Mouse (Mus musculus) midbrain, embryonic 15.5 days (tissue): ENCODE data around the gene Tpra1. TPM values are rescaled to one million over a fixed set of nuclear protein-coding genes. Genes with fewer than 3 reads are reported as not detected.

Experiments used
- ATAC-seq: fragments of 200-750 bp; cut with Nextera tagmentation; replicated peaks from 2 replicates; pipeline ENCODE4 v1.8.0; 2017; ENCODE audit warnings: moderate TSS enrichment
- H3K27ac ChIP-seq: fragments of 300-500 bp; sonication (generic); 2 replicates; pipeline ENCODE4 v1.5.1; 2015; ENCODE audit warnings: mild to moderate bottlenecking, inconsistent platforms
- H3K27me3 ChIP-seq: fragments of 300-500 bp; sonication (generic); replicated peaks from 2 replicates; pipeline ENCODE4 v1.6.1; 2015; ENCODE audit warnings: inconsistent platforms
- H3K36me3 ChIP-seq: fragments of 300-500 bp; sonication (generic); replicated peaks from 2 replicates; pipeline ENCODE4 v1.6.1; 2015; ENCODE audit warnings: inconsistent platforms
- H3K4me1 ChIP-seq: fragments of 300-500 bp; sonication (generic); 2 replicates; pipeline ENCODE4 v1.6.1; 2015; ENCODE audit warnings: inconsistent platforms
- H3K4me2 ChIP-seq: fragments of 300-500 bp; sonication (generic); 2 replicates; pipeline ENCODE4 v1.6.1; 2015; ENCODE audit warnings: inconsistent platforms, mild to moderate bottlenecking, moderate library complexity
- H3K4me3 ChIP-seq: fragments of 300-500 bp; sonication (generic); 2 replicates; pipeline ENCODE4 v1.5.1; 2015; ENCODE audit warnings: mild to moderate bottlenecking, inconsistent platforms
- H3K9ac ChIP-seq: fragments of 300-500 bp; sonication (generic); 2 replicates; pipeline ENCODE4 v1.6.1; 2015; ENCODE audit warnings: mild to moderate bottlenecking, inconsistent platforms
- H3K9me3 ChIP-seq: fragments of 300-500 bp; sonication (generic); 2 replicates; pipeline ENCODE4 v1.6.1; 2016; ENCODE audit warnings: inconsistent platforms
- WGBS: fragments of 180-500 bp; shearing (Covaris S2); methylation state at CpG from one replicate; pipeline ENCODE4 v1.1.7; 2015; ENCODE audit warnings: mixed read lengths; 5-methylcytosine and 5-hydroxymethylcytosine counted together
- polyA plus RNA-seq: library from polyadenylated mRNA; unstranded; fragments of >200 nt; fragmentation: Nextera tagmentation; extraction: Ambion mirVana; gene quantifications from 2 replicates; pipeline ENCODE4 v1.2.1, GENCODE M21; 2015

Tpra1 gene
- polyA plus RNA-seq, 1 experiment from 2014 or later: 102 TPM

DNA sequence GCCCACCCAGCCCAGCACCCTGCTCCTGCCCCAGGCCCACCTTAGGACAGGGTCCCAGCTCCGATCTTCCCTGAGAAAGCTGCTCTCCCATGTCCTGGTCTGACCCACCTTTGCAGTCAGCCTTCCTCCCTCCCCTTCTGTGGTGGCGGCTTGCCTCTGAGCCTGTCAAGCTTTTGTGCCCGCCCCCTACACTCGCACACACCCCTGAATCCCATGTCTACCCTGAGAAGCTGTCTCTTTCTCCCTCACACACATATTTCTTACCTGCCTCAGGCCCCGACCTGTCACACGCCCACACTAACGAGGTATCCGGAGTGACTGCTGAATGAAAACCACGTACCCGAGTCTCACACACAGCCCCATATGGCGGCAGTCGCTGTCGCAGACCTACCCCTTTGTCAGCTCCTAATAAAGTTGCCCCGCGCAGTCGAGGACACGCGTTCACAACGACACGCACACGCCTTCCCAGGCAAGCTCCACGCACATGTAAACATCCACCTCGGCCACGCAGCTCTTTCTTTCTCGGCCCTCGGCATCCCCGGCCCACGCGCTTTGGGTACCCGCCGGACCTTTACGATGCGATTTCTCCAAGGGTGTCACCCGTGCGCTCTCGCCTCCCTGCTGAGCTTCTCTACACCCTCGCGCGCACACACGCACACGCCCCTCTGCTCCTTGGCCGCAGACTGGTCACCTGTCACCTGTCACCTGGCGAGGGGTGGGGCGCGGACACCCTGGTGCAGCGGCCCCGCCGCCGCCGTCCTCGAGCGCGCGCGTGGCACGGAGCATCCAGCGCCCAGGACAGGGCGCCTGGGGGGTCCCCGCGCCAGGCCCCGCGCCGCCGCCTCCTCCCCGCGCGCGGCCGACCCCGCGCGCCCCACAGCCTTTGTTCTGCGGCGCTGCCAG lies 27.8 kb upstream of the Tpra1 start:
- 2% methylated on average over 64 of the region's 74 CpGs for WGBS
- Histone ChIP-seq H3K9ac (peak overlapping the region; percentile 95), H3K4me3 (peak overlapping the region; percentile 91), H3K27me3 (0 out of 2 replicates have a peak, but pooled peaks cover 4% of the 10 kb centered on the region), H3K4me2 (peak overlapping the region; percentile 88), H3K9me3 (no peaks in the 10 kb centered on the region), H3K36me3 (no peaks in the 10 kb centered on the region), H3K27ac (peak overlapping the region; percentile 98), H3K4me1 (peaks cover 42% of the 10 kb centered on the region)
- peak; percentile 71 for ATAC-seq

DNA sequence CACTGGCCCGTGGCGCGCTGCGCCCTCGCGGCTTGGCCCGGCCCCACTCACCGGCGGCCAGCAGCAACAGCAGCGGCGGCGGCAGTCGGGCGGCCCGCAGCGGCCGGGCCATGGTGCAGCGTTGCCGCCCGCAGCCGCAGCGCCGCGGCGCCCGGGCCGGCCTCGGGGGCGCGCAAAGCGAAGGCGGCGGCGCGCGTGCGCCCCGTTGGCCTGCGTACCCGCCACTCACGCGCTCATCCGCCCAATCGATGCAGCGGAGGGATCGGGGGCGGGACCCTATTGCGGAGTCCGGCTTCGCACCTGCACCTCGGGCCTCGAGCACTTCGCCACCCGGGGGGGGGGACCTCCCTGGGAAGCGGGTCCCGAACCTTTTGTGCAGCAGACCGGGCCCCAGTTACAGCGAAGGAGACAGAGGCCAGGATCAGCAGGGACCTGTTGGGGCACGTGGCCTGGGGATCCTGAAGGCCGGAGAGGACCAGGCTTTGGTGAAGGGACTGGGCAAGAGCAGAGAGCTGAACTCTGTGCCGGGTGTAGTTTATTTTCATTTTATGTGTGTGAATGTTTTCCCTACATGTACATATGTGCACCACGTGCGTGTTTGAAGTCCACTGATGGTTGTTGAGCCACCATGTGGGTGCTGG lies 27.1 kb upstream of the Tpra1 start, which contains the start of gene Podxl2:
Podxl2 (minus strand) TSS at position 177 of the 641 bp plus-strand sequence.
- Histone ChIP-seq H3K4me3 (peak within 1 kb of the TSS; percentile 91), H3K4me2 (peak within 1 kb of the TSS; percentile 88), H3K36me3 (no peaks in the 10 kb centered on the region), H3K9me3 (no peaks in the 10 kb centered on the region), H3K4me1 (peaks cover 38% of the 10 kb centered on the region), H3K27me3 (0 out of 2 replicates have a peak, but pooled peaks cover 4% of the 10 kb centered on the region), H3K9ac (peak within 1 kb of the TSS; percentile 95), H3K27ac (peak within 1 kb of the TSS; percentile 98)
- ATAC-seq: peak; percentile 72
- WGBS: 4% methylated on average over 60 of the region's 63 CpGs

- Histone ChIP-seq H3K9ac (no peak overlapping the region), H3K4me3 (no peak overlapping the region), H3K9me3 (no peaks in the 10 kb centered on the region), H3K4me2 (no peak overlapping the region), H3K36me3 (no peaks in the 10 kb centered on the region), H3K27ac (no peak overlapping the region), H3K4me1 (peaks cover 4% of the 10 kb centered on the region; the same call in 1 of the 2 replicates), H3K27me3 (0 out of 2 replicates have a peak, but pooled peaks cover 4% of the 10 kb centered on the region)
- WGBS: 66% methylated on average over 4 of the region's 4 CpGs
- no peak for ATAC-seq
Measured at GRCm38 (mm10) chr6:88879471-88879870, 22.6 kb upstream of the Tpra1 start.

DNA sequence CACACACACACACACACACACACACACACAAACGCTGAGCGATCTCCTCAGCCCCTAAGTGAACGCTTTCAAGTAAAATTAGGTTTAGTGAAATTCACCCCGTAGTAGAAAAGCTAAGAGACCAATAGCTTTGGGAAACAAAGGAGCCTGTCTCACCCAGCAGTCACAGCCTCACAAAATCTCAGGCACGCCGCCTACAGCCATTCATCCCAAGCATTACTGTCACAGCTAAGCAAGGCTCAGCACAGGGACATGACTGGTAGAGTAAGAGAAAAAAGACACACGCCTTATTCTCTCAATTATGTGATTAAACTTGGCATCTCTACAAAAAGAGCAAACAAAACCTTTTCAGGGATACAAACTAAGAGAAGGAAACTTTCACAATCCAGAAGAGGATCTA lies 20.7 kb upstream of the Tpra1 start:
- Histone ChIP-seq H3K27ac (no peak overlapping the region), H3K4me2 (no peak overlapping the region), H3K9ac (no peak overlapping the region), H3K9me3 (no peaks in the 10 kb centered on the region), H3K36me3 (no peaks in the 10 kb centered on the region), H3K4me1 (no peaks in the 10 kb centered on the region; the same call in 1 of the 2 replicates), H3K4me3 (no peak overlapping the region), H3K27me3 (no peaks in the 10 kb centered on the region)
- no peak; the same call in 1 of the 2 replicates for ATAC-seq
- 44% methylated on average over 7 of the region's 7 CpGs for WGBS

DNA sequence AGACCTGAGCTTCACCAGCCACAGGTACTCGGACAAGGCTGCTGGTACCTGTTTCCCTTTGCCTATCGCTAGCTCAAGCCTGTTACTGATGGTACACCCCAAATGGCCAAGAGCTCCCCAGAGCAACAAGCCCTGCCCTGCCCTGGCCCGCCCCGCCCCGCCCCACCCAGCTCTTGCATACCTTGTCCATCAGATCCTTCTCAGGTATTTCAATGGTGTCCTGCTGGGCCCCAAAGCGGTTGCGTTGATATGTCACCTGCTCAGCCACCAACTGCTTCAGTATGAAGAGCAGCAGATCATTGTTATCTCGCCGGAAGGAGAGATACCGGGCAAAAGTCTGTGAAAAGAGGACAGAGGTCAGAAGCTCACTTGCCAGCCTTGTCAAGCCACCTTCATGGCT lies 17.9 kb upstream of the Tpra1 start:
- no peak overlapping the region for H3K4me2 ChIP-seq
- no peak overlapping the region for H3K27ac ChIP-seq
- H3K27me3 ChIP-seq: no peaks in the 10 kb centered on the region
- no peaks in the 10 kb centered on the region for H3K9me3 ChIP-seq
- no peak overlapping the region for H3K4me3 ChIP-seq
- 96% methylated on average over 10 of the region's 10 CpGs for WGBS
- H3K36me3 ChIP-seq: no peaks in the 10 kb centered on the region
- ATAC-seq: no peak
- H3K9ac ChIP-seq: no peak overlapping the region
- H3K4me1 ChIP-seq: no peaks in the 10 kb centered on the region; the same call in 1 of the 2 replicates

DNA sequence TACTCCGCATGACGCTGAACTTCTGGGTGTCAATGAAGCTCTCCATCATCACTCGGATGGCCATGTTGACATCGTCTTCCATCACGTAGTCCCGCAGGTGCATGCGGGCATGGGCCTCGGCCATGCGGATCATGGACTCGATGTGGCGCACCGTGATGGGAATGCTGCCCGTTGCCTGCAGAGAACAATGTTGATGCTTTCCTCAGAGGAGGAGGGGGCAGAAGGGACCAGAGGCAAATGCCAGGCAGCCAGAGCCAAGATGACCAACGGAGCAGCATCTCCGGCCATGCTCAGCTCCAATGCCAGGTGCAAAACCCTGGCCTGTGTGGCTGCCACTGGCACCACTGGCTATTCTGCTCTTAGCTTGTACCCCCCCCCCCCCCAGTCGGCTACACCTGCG lies 17.4 kb upstream of the Tpra1 start:
- Histone ChIP-seq H3K9me3 (no peaks in the 10 kb centered on the region), H3K4me3 (no peak overlapping the region), H3K36me3 (no peaks in the 10 kb centered on the region), H3K27ac (no peak overlapping the region), H3K27me3 (no peaks in the 10 kb centered on the region), H3K4me1 (no peaks in the 10 kb centered on the region; the same call in 1 of the 2 replicates), H3K9ac (no peak overlapping the region), H3K4me2 (no peak overlapping the region)
- 95% methylated on average over 17 of the region's 17 CpGs for WGBS
- ATAC-seq: no peak

DNA sequence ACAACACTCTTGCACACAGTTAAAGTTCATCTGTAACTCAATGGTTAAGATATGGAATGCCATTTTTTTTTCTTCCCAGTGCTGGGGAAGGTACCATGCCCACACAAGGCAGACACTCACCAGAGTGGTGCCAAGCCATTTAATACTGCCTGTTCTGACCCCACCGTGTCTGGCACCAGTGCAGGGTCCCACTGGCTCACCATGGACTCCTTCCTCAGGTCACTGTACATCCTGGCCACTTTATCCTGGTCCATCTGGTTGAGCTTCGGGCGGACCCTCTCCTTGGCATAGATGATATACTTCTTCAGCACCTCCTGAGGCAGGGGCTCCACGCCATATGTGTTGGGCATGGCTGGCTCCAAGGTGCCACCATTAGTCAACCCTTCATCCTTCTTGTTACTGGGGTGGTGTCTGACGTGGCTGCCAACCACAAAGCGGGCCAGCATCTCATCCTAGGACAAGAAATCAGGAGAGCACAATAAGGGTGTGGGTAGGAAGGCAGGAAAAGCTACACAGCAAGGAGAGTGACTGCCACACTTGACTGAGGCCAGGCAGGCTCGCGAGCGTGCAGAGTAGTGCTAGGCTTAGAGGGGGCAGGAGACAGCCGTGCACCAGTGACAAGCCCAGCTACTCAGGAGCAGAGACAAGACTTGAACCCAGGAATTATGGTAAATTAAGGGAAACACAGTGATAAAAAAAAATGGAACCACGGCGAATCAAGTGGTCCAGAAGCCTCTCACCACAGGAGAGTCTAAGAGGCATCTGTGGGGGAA lies 16.2 kb upstream of the Tpra1 start:
- Histone ChIP-seq H3K4me3 (no peak overlapping the region), H3K9ac (no peak overlapping the region), H3K4me1 (no peaks in the 10 kb centered on the region; the same call in 1 of the 2 replicates), H3K4me2 (no peak overlapping the region), H3K36me3 (no peaks in the 10 kb centered on the region), H3K9me3 (no peaks in the 10 kb centered on the region), H3K27ac (no peak overlapping the region), H3K27me3 (no peaks in the 10 kb centered on the region)
- WGBS: 85% methylated on average over 12 of the region's 12 CpGs
- ATAC-seq: no peak

DNA sequence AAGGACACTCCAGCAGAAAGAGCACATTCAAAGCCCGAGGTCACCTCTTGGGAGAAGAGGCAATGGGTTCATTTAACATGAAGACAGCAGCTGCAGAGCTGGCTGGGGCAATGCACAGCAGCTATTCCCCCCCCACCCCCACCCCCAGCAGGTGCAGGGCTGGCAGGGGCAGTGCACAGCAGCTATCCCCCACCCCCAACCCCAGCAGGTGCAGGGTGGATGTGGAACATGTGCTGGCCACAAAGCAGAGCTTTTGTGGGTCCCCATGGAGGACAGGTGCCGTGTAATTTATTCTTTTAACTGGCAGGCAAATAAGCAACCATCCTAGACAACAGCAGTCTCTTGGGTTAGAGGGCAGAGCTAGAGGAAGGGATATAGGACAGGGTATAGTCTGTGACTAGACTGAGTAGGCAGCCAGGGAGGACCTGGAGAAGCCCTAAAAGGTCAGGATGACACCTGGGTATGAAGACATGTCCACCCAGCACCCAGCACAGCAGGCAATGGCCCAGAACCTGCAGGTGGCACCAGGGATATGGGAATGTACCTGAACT lies 15.6 kb upstream of the Tpra1 start:
- Histone ChIP-seq H3K27ac (no peak overlapping the region), H3K9me3 (no peaks in the 10 kb centered on the region), H3K4me3 (no peak overlapping the region), H3K9ac (no peak overlapping the region), H3K27me3 (no peaks in the 10 kb centered on the region), H3K4me1 (no peaks in the 10 kb centered on the region; the same call in 1 of the 2 replicates), H3K4me2 (no peak overlapping the region), H3K36me3 (no peaks in the 10 kb centered on the region; the same call in 1 of the 2 replicates)
- ATAC-seq: peak; percentile 43; the same call in 1 of the 2 replicates
- 41% methylated on average over 2 of the region's 2 CpGs for WGBS

GRCm38 (mm10) chr6:88889410-88890042 lies 12.5 kb upstream of the Tpra1 start:
- WGBS: 96% methylated on average over 13 of the region's 13 CpGs
- no peak for ATAC-seq
- Histone ChIP-seq H3K9ac (no peak overlapping the region), H3K4me1 (no peaks in the 10 kb centered on the region), H3K27me3 (no peaks in the 10 kb centered on the region), H3K4me2 (no peak overlapping the region), H3K36me3 (no peaks in the 10 kb centered on the region; the same call in 1 of the 2 replicates), H3K27ac (no peak overlapping the region), H3K4me3 (no peak overlapping the region), H3K9me3 (no peaks in the 10 kb centered on the region)

DNA sequence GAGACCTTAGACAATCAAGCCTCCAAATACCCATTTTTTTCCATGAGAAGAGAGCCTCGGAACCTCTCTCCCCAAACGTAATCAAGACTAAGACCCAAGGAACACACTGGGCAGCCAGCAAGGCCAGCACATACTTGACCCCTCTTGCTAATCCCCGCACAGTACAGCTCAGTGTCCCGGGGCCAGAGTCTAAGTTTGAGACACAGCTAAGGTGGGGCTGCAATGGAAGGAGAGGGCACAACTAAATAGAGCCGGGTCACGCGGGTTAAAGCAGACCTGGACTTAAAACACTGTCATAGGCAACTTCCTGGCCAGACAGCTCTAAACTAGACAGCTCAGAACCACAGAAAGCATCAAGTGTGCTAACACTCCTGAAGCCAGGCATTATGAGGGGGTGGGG lies 11.2 kb upstream of the Tpra1 start:
- H3K27ac ChIP-seq: no peak overlapping the region
- H3K4me1 ChIP-seq: no peaks in the 10 kb centered on the region
- no peaks in the 10 kb centered on the region for H3K27me3 ChIP-seq
- no peaks in the 10 kb centered on the region for H3K9me3 ChIP-seq
- ATAC-seq: no peak
- H3K4me2 ChIP-seq: no peak overlapping the region
- H3K36me3 ChIP-seq: no peaks in the 10 kb centered on the region; the same call in 1 of the 2 replicates
- H3K9ac ChIP-seq: no peak overlapping the region
- WGBS: 86% methylated on average over 7 of the region's 7 CpGs
- no peak overlapping the region for H3K4me3 ChIP-seq

DNA sequence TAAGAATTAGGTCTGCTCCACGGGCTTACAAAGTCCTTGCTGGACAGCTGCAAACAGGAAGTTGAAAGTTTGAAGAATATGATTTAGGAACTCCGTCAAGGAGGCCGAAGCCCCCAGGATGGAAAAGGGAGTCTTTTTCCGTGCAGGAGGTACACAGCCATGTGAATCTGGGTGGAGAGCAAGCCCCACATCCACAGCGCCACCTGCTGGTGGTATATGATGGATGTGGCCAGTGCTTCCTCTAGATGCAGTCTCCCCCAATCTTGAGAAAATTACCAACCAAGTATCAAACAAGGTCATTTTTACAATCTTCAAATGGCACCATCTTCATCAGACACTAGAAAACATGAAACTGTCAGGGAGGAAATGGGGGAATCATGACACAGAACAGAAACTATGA lies 8.5 kb upstream of the Tpra1 start:
- Histone ChIP-seq H3K4me2 (no peak overlapping the region), H3K27me3 (no peaks in the 10 kb centered on the region), H3K9me3 (no peaks in the 10 kb centered on the region), H3K36me3 (no peaks in the 10 kb centered on the region; the same call in 1 of the 2 replicates), H3K9ac (no peak overlapping the region), H3K27ac (no peak overlapping the region), H3K4me1 (peaks cover 4% of the 10 kb centered on the region; the same call in 1 of the 2 replicates), H3K4me3 (no peak overlapping the region)
- 63% methylated on average over 5 of the region's 5 CpGs for WGBS
- no peak for ATAC-seq
